Mouse (Mus musculus) E14TG2a.4 (cell line): ENCODE data around the gene Pofut2.

Experiments used
- CTCF ChIP-seq: conservative IDR thresholded peaks from 2 replicates; pipeline ENCODE4 v1.5.1; 2014; ENCODE audit warnings: low read length
- POU5F1 ChIP-seq: IDR thresholded peaks from 2 replicates; pipeline ENCODE4 v1.6.1; 2014; ENCODE audit warnings: low read length, borderline replicate concordance

- TF ChIP-seq CTCF (no peak), POU5F1 (no peak)
Observed at GRCm38 (mm10) chr10:77266281-77266680, 7.3 kb downstream of the Pofut2 start.
